Mouse (Mus musculus) erythroblast, embryonic 14.5 days (primary cell): ENCODE measurements around the gene Lin54. TPM values are rescaled to one million over a fixed set of nuclear protein-coding genes. Genes with fewer than 3 reads are reported as not detected.

ENCODE experiments used
- H3K27me3 ChIP-seq: 2 replicates; pipeline ENCODE4 v1.6.1; 2012; ENCODE audit warnings: inconsistent platforms; ENCODE audit not compliant: control insufficient read depth
- H3K36me3 ChIP-seq: 2 replicates; pipeline ENCODE4 v1.6.1; 2012; ENCODE audit warnings: mild to moderate bottlenecking, inconsistent platforms; ENCODE audit not compliant: control insufficient read depth
- H3K4me1 ChIP-seq: 2 replicates; pipeline ENCODE4 v1.6.1; 2012; ENCODE audit warnings: inconsistent platforms; ENCODE audit not compliant: control insufficient read depth
- H3K4me3 ChIP-seq: replicated peaks from 2 replicates; pipeline ENCODE3; 2012; ENCODE audit warnings: moderate library complexity, mild to moderate bottlenecking, inconsistent platforms
- H3K9me3 ChIP-seq: 2 replicates; pipeline ENCODE4 v1.6.1; 2012; ENCODE audit warnings: low read length, inconsistent platforms, mixed read lengths; ENCODE audit not compliant: control insufficient read depth
- GATA1 ChIP-seq: IDR thresholded peaks from 2 replicates; pipeline ENCODE4 v1.6.1; 2012; ENCODE audit warnings: low read length, inconsistent platforms, mixed read lengths
- TAL1 ChIP-seq: IDR thresholded peaks from 3 replicates; pipeline ENCODE4 v1.6.1; 2012; ENCODE audit warnings: low read length, inconsistent platforms, mixed read lengths
- polyA plus RNA-seq: library from polyadenylated mRNA; stranded (reverse); fragments of >175 nt; gene quantifications from 2 replicates; pipeline ENCODE4 v1.2.3, GENCODE M21; 2012

Gene Lin54
- polyA plus RNA-seq, 1 experiment: 0.25 TPM

GRCm38 (mm10) chr5:100462374-100462773 lies 38.1 kb downstream of the Lin54 start:
- peaks cover 13% of the 10 kb centered on the region for H3K4me1 ChIP-seq

GRCm38 (mm10) chr5:100461526-100461925 lies 38.9 kb downstream of the Lin54 start:
- TF ChIP-seq TAL1: no peak
- no peak for TF ChIP-seq GATA1
- no peak overlapping the region for H3K4me3 ChIP-seq
- H3K27me3 ChIP-seq: no peaks in the 10 kb centered on the region
- no peaks in the 10 kb centered on the region for H3K9me3 ChIP-seq
- H3K36me3 ChIP-seq: peaks cover 92% of the 10 kb centered on the region
- peaks cover 11% of the 10 kb centered on the region for H3K4me1 ChIP-seq

More at GRCm38 (mm10) chr5:100462374-100462773, 38.1 kb downstream of the Lin54 start:
- Histone ChIP-seq H3K36me3 (peaks cover 92% of the 10 kb centered on the region), H3K4me3 (no peak overlapping the region), H3K27me3 (no peaks in the 10 kb centered on the region), H3K9me3 (no peaks in the 10 kb centered on the region)
- no peak for TF ChIP-seq TAL1
- TF ChIP-seq GATA1: no peak

GRCm38 (mm10) chr5:100459468-100459867 lies 41.0 kb downstream of the Lin54 start:
- Histone ChIP-seq H3K4me3 (no peak overlapping the region), H3K9me3 (no peaks in the 10 kb centered on the region), H3K4me1 (peaks cover 9% of the 10 kb centered on the region), H3K36me3 (peaks cover 93% of the 10 kb centered on the region), H3K27me3 (no peaks in the 10 kb centered on the region)
- TF ChIP-seq GATA1: no peak
- no peak for TF ChIP-seq TAL1

GRCm38 (mm10) chr5:100451871-100452270 lies 48.6 kb downstream of the Lin54 start:
- Histone ChIP-seq H3K27me3 (no peaks in the 10 kb centered on the region), H3K9me3 (no peaks in the 10 kb centered on the region), H3K4me1 (no peaks in the 10 kb centered on the region), H3K36me3 (peaks cover 99% of the 10 kb centered on the region), H3K4me3 (no peak overlapping the region)
- TF ChIP-seq GATA1 (no peak), TAL1 (no peak)

GRCm38 (mm10) chr5:100438796-100439195 lies 61.6 kb downstream of the Lin54 start:
- Histone ChIP-seq H3K36me3 (peaks cover 76% of the 10 kb centered on the region), H3K4me1 (no peaks in the 10 kb centered on the region), H3K9me3 (peaks cover 10% of the 10 kb centered on the region), H3K27me3 (no peaks in the 10 kb centered on the region), H3K4me3 (no peak overlapping the region)
- TF ChIP-seq GATA1: no peak
- TF ChIP-seq TAL1: no peak

GRCm38 (mm10) chr5:100437917-100438316 lies 62.5 kb downstream of the Lin54 start:
- peaks cover 10% of the 10 kb centered on the region for H3K9me3 ChIP-seq
- H3K27me3 ChIP-seq: no peaks in the 10 kb centered on the region
- H3K36me3 ChIP-seq: peaks cover 71% of the 10 kb centered on the region
- no peaks in the 10 kb centered on the region for H3K4me1 ChIP-seq
- no peak for TF ChIP-seq TAL1
- no peak for TF ChIP-seq GATA1
- no peak overlapping the region for H3K4me3 ChIP-seq

GRCm38 (mm10) chr5:100437086-100437485 lies 63.4 kb downstream of the Lin54 start:
- no peak overlapping the region for H3K4me3 ChIP-seq
- peaks cover 10% of the 10 kb centered on the region for H3K9me3 ChIP-seq
- H3K27me3 ChIP-seq: no peaks in the 10 kb centered on the region
- no peaks in the 10 kb centered on the region for H3K4me1 ChIP-seq
- no peak for TF ChIP-seq GATA1
- no peak for TF ChIP-seq TAL1
- H3K36me3 ChIP-seq: peaks cover 67% of the 10 kb centered on the region

- no peak overlapping the region for H3K4me3 ChIP-seq
- H3K9me3 ChIP-seq: no peaks in the 10 kb centered on the region
- no peaks in the 10 kb centered on the region for H3K27me3 ChIP-seq
- peaks cover 49% of the 10 kb centered on the region for H3K4me1 ChIP-seq
- no peak for TF ChIP-seq GATA1
- no peak for TF ChIP-seq TAL1
- peaks cover 44% of the 10 kb centered on the region for H3K36me3 ChIP-seq
Measured at GRCm38 (mm10) chr5:100430966-100431365, 69.5 kb downstream of the Lin54 start.

- no peaks in the 10 kb centered on the region for H3K27me3 ChIP-seq
- peak overlapping the region; percentile 77 for H3K4me3 ChIP-seq
- peaks cover 50% of the 10 kb centered on the region for H3K36me3 ChIP-seq
- H3K9me3 ChIP-seq: no peaks in the 10 kb centered on the region
- TF ChIP-seq GATA1: no peak
- no peak for TF ChIP-seq TAL1
- peaks cover 50% of the 10 kb centered on the region for H3K4me1 ChIP-seq
Measured at GRCm38 (mm10) chr5:100430076-100430390, 70.4 kb downstream of the Lin54 start.

GRCm38 (mm10) chr5:100429344-100430075 lies 70.9 kb downstream of the Lin54 start:
- peaks cover 55% of the 10 kb centered on the region for H3K36me3 ChIP-seq
- no peaks in the 10 kb centered on the region for H3K27me3 ChIP-seq
- peak overlapping the region; percentile 77 for H3K4me3 ChIP-seq
- no peaks in the 10 kb centered on the region for H3K9me3 ChIP-seq
- peaks cover 52% of the 10 kb centered on the region for H3K4me1 ChIP-seq
- TF ChIP-seq TAL1: no peak
- TF ChIP-seq GATA1: no peak
